Mouse (Mus musculus): ENCODE results near the gene Crmp1.
A peak's percentile ranks its signal among the peaks of the same experiment; 100 is the strongest.

The Crmp1 gene

GRCm38 (mm10) chr5:37241651-37242151, at the start of gene Crmp1:
TSS of gene Crmp1 (plus strand) at chr5:37241940.
- peak in 1 of 2 experiments; percentile 18 for DNase-seq

GRCm38 (mm10) chr5:37196196-37196595, 45.5 kb upstream of the Crmp1 start:
- DNase-seq = no peak

GRCm38 (mm10) chr5:37196666-37197250, 45.0 kb upstream of the Crmp1 start:
- DNase-seq = peak; percentile 4 to 14

GRCm38 (mm10) chr5:37197423-37197822, 44.3 kb upstream of the Crmp1 start:
- DNase-seq = no peak

- no peak for DNase-seq
Observed at GRCm38 (mm10) chr5:37198011-37198688, 43.6 kb upstream of the Crmp1 start.

GRCm38 (mm10) chr5:37202285-37202684, 39.5 kb upstream of the Crmp1 start:
- no peak for DNase-seq

GRCm38 (mm10) chr5:37204886-37205285, 36.9 kb upstream of the Crmp1 start:
- DNase-seq = no peak

- DNase-seq = no peak
Observed at GRCm38 (mm10) chr5:37205420-37205819, 36.3 kb upstream of the Crmp1 start.

GRCm38 (mm10) chr5:37206364-37206763, 35.4 kb upstream of the Crmp1 start:
- no peak for DNase-seq

- no peak for DNase-seq
Observed at GRCm38 (mm10) chr5:37212938-37213708, 28.6 kb upstream of the Crmp1 start.

- no peak for DNase-seq
Observed at GRCm38 (mm10) chr5:37213709-37214103, 28.0 kb upstream of the Crmp1 start.

- no peak for DNase-seq
Observed at GRCm38 (mm10) chr5:37214614-37215013, 27.1 kb upstream of the Crmp1 start.

- DNase-seq = no peak
Observed at GRCm38 (mm10) chr5:37215276-37215675, 26.5 kb upstream of the Crmp1 start.

- no peak for DNase-seq
Observed at GRCm38 (mm10) chr5:37219615-37220014, 22.1 kb upstream of the Crmp1 start.

GRCm38 (mm10) chr5:37220575-37220974, 21.2 kb upstream of the Crmp1 start:
- no peak for DNase-seq

GRCm38 (mm10) chr5:37221563-37221962, 20.2 kb upstream of the Crmp1 start:
- DNase-seq = no peak

GRCm38 (mm10) chr5:37222316-37222715, 19.4 kb upstream of the Crmp1 start:
- DNase-seq = no peak

GRCm38 (mm10) chr5:37225708-37226107, 16.0 kb upstream of the Crmp1 start:
- no peak for DNase-seq

- no peak for DNase-seq
Observed at GRCm38 (mm10) chr5:37227956-37228680, 13.6 kb upstream of the Crmp1 start.

- DNase-seq = no peak
Observed at GRCm38 (mm10) chr5:37228894-37229293, 12.8 kb upstream of the Crmp1 start.

- no peak for DNase-seq
Observed at GRCm38 (mm10) chr5:37233010-37233557, 8.7 kb upstream of the Crmp1 start.

- DNase-seq = no peak
Observed at GRCm38 (mm10) chr5:37238654-37239053, 3.1 kb upstream of the Crmp1 start.

GRCm38 (mm10) chr5:37240550-37240949, 1.2 kb upstream of the Crmp1 start:
- DNase-seq = no peak

Measured in thymus, postnatal 36 days (tissue).